Mouse (Mus musculus) lung, adult 2 months (tissue): ENCODE data around the gene Pxk.

Source experiments
- CTCF ChIP-seq: fragments of 200-500 bp; IDR thresholded peaks from 2 replicates; pipeline ENCODE4 v1.5.1; 2011; ENCODE audit warnings: mild to moderate bottlenecking, low read length, control low read depth; ENCODE audit not compliant: insufficient read depth
- POLR2A ChIP-seq: fragments of 200-500 bp; IDR thresholded peaks from 2 replicates; pipeline ENCODE4 v1.6.1; 2011; ENCODE audit warnings: low read depth, mild to moderate bottlenecking, control low read depth, low read length, borderline replicate concordance; ENCODE audit errors: extremely low read depth

DNA sequence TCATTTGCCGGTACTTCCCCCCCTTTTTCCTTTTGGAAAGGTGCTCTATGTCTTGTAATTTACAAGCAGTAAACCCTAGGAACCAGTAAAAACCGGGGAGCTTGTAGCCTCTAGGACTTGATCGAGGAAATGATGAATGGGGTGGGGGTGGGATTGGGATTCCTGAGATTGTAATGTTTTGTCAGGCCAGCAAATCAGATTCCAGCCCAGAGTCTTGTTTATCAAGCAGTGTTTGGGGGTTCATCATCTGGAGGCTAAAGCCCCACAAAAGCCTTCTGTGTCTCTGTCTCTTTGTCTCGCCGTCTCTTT, 630 bp downstream of the Pxk start:
- TF ChIP-seq POLR2A = no peak
- TF ChIP-seq CTCF = no peak
